Mouse (Mus musculus): ENCODE measurements around the gene Prdm16. TPM values are rescaled to one million over a fixed set of nuclear protein-coding genes. Genes with fewer than 3 reads are reported as not detected.

Gene Prdm16
- polyA plus RNA-seq (2016; fragmentation: Nextera tagmentation; extraction: Ambion mirVana) = 97.9 and 115 TPM in 2 replicates

- peak; percentile 17 for ATAC-seq (ENCODE audit: insufficient number of reproducible peaks, insufficient read depth, low FRiP score, low TSS enrichment, low read depth)
- H3K9me3 ChIP-seq = no peaks in the 10 kb centered on the region
- peaks cover 9% of the 10 kb centered on the region; the same call in 1 of the 2 replicates for H3K36me3 ChIP-seq
- peaks cover 59% of the 10 kb centered on the region for H3K4me1 ChIP-seq (replicated peaks)
- peaks cover 34% of the 10 kb centered on the region; the same call in 1 of the 2 replicates for H3K27me3 ChIP-seq
- H3K4me2 ChIP-seq = peak within 1 kb of the TSS; percentile 82
- H3K9ac ChIP-seq (replicated peaks) = peak within 1 kb of the TSS; percentile 100
- peak within 1 kb of the TSS; percentile 93 for H3K4me3 ChIP-seq (replicated peaks)
- H3K27ac ChIP-seq = peak within 1 kb of the TSS; percentile 100
- under 1% methylated on average over 47 of the region's 47 CpGs for WGBS
Observed at GRCm38 (mm10) chr4:154636721-154637311, at the start of gene Prdm16. Prdm16 (minus strand) TSS chr4:154636873.

- H3K9ac ChIP-seq (replicated peaks) = no peak overlapping the region
- no peak overlapping the region for H3K27ac ChIP-seq
- H3K27me3 ChIP-seq = peaks cover 4% of the 10 kb centered on the region; the same call in 1 of the 2 replicates
- H3K4me2 ChIP-seq = no peak overlapping the region
- peaks cover 4% of the 10 kb centered on the region for H3K4me1 ChIP-seq (replicated peaks)
- no peak overlapping the region for H3K4me3 ChIP-seq (replicated peaks)
- no peaks in the 10 kb centered on the region for H3K9me3 ChIP-seq
- no peak for ATAC-seq (ENCODE audit: insufficient number of reproducible peaks, insufficient read depth, low FRiP score, low TSS enrichment, low read depth)
- WGBS = 84% methylated on average over 5 of the region's 5 CpGs
- H3K36me3 ChIP-seq = no peaks in the 10 kb centered on the region
Observed at GRCm38 (mm10) chr4:154683068-154683752, 46.5 kb upstream of the Prdm16 start.

GRCm38 (mm10) chr4:154682311-154682710 is 45.6 kb upstream of the Prdm16 start:
- 59% methylated on average over 14 of the region's 14 CpGs for WGBS
- H3K9me3 ChIP-seq = no peaks in the 10 kb centered on the region
- no peaks in the 10 kb centered on the region for H3K36me3 ChIP-seq
- no peak overlapping the region for H3K4me2 ChIP-seq
- H3K27me3 ChIP-seq = no peaks in the 10 kb centered on the region
- no peak overlapping the region for H3K27ac ChIP-seq
- H3K4me1 ChIP-seq (replicated peaks) = peaks cover 4% of the 10 kb centered on the region
- no peak overlapping the region for H3K9ac ChIP-seq (replicated peaks)
- no peak for ATAC-seq (ENCODE audit: insufficient number of reproducible peaks, insufficient read depth, low FRiP score, low TSS enrichment, low read depth)
- H3K4me3 ChIP-seq (replicated peaks) = no peak overlapping the region

- no peak overlapping the region for H3K4me3 ChIP-seq (replicated peaks)
- H3K27ac ChIP-seq = peak overlapping the region; percentile 83
- ATAC-seq (ENCODE audit: insufficient number of reproducible peaks, insufficient read depth, low FRiP score, low TSS enrichment, low read depth) = no peak
- 60% methylated on average over 10 of the region's 10 CpGs for WGBS
- H3K36me3 ChIP-seq = no peaks in the 10 kb centered on the region
- no peaks in the 10 kb centered on the region for H3K27me3 ChIP-seq
- H3K9me3 ChIP-seq = no peaks in the 10 kb centered on the region
- H3K4me2 ChIP-seq = no peak overlapping the region
- H3K9ac ChIP-seq (replicated peaks) = no peak overlapping the region
- peaks cover 51% of the 10 kb centered on the region for H3K4me1 ChIP-seq (replicated peaks)
Observed at GRCm38 (mm10) chr4:154675441-154676000, 38.8 kb upstream of the Prdm16 start.

- Histone ChIP-seq H3K4me1 (replicated peaks) (peaks cover 57% of the 10 kb centered on the region), H3K9ac (replicated peaks) (no peak overlapping the region), H3K4me3 (replicated peaks) (no peak overlapping the region), H3K27me3 (no peaks in the 10 kb centered on the region), H3K9me3 (no peaks in the 10 kb centered on the region), H3K4me2 (peak overlapping the region; percentile 43), H3K27ac (peak overlapping the region; percentile 83), H3K36me3 (no peaks in the 10 kb centered on the region)
- WGBS = 25% methylated on average over 15 of the region's 15 CpGs
- ATAC-seq (ENCODE audit: insufficient number of reproducible peaks, insufficient read depth, low FRiP score, low TSS enrichment, low read depth) = no peak
Observed at GRCm38 (mm10) chr4:154674966-154675365, 38.3 kb upstream of the Prdm16 start.

- H3K9me3 ChIP-seq = no peaks in the 10 kb centered on the region
- H3K27ac ChIP-seq = peak overlapping the region; percentile 83
- WGBS = 5% methylated on average over 12 of the region's 12 CpGs
- H3K27me3 ChIP-seq = no peaks in the 10 kb centered on the region
- H3K9ac ChIP-seq (replicated peaks) = no peak overlapping the region
- H3K4me2 ChIP-seq = peak overlapping the region; percentile 43
- ATAC-seq (ENCODE audit: insufficient number of reproducible peaks, insufficient read depth, low FRiP score, low TSS enrichment, low read depth) = no peak
- peaks cover 61% of the 10 kb centered on the region for H3K4me1 ChIP-seq (replicated peaks)
- no peaks in the 10 kb centered on the region for H3K36me3 ChIP-seq
- no peak overlapping the region for H3K4me3 ChIP-seq (replicated peaks)
Observed at GRCm38 (mm10) chr4:154674541-154674940, 37.9 kb upstream of the Prdm16 start.

- no peak overlapping the region for H3K4me3 ChIP-seq (replicated peaks)
- no peaks in the 10 kb centered on the region for H3K36me3 ChIP-seq
- 57% methylated on average over 4 of the region's 4 CpGs for WGBS
- no peaks in the 10 kb centered on the region for H3K27me3 ChIP-seq
- ATAC-seq (ENCODE audit: insufficient number of reproducible peaks, insufficient read depth, low FRiP score, low TSS enrichment, low read depth) = no peak
- peak overlapping the region; percentile 43; the same call in 1 of the 2 replicates for H3K4me2 ChIP-seq
- peak overlapping the region; percentile 83; the same call in 1 of the 2 replicates for H3K27ac ChIP-seq
- no peaks in the 10 kb centered on the region for H3K9me3 ChIP-seq
- peaks cover 66% of the 10 kb centered on the region for H3K4me1 ChIP-seq (replicated peaks)
- no peak overlapping the region for H3K9ac ChIP-seq (replicated peaks)
Observed at GRCm38 (mm10) chr4:154673986-154674385, 37.3 kb upstream of the Prdm16 start.

- 0 out of 2 replicates have a peak, but pooled peaks have one; percentile 16 for ATAC-seq (ENCODE audit: insufficient number of reproducible peaks, insufficient read depth, low FRiP score, low TSS enrichment, low read depth)
- 8% methylated on average over 1 of the region's 1 CpGs for WGBS
Observed at GRCm38 (mm10) chr4:154672027-154672426, 35.4 kb upstream of the Prdm16 start.

GRCm38 (mm10) chr4:154671232-154671912 is 34.7 kb upstream of the Prdm16 start:
- H3K9me3 ChIP-seq = no peaks in the 10 kb centered on the region
- H3K4me3 ChIP-seq (replicated peaks) = no peak overlapping the region
- ATAC-seq (ENCODE audit: insufficient number of reproducible peaks, insufficient read depth, low FRiP score, low TSS enrichment, low read depth) = 0 out of 2 replicates have a peak, but pooled peaks have one; percentile 62
- H3K4me2 ChIP-seq = 0 out of 2 replicates have a peak overlapping the region, but pooled peaks have one; percentile 19
- 13% methylated on average over 8 of the region's 8 CpGs for WGBS
- H3K36me3 ChIP-seq = no peaks in the 10 kb centered on the region
- no peak overlapping the region for H3K9ac ChIP-seq (replicated peaks)
- peak overlapping the region; percentile 90 for H3K27ac ChIP-seq
- peaks cover 67% of the 10 kb centered on the region for H3K4me1 ChIP-seq (replicated peaks)
- peaks cover 12% of the 10 kb centered on the region; the same call in 1 of the 2 replicates for H3K27me3 ChIP-seq

More at GRCm38 (mm10) chr4:154672027-154672426, 35.4 kb upstream of the Prdm16 start:
- Histone ChIP-seq H3K36me3 (no peaks in the 10 kb centered on the region), H3K9me3 (no peaks in the 10 kb centered on the region), H3K9ac (replicated peaks) (no peak overlapping the region), H3K4me1 (replicated peaks) (peaks cover 67% of the 10 kb centered on the region), H3K4me2 (peak overlapping the region; percentile 19; the same call in 1 of the 2 replicates), H3K27ac (peak overlapping the region; percentile 90), H3K4me3 (replicated peaks) (no peak overlapping the region), H3K27me3 (peaks cover 6% of the 10 kb centered on the region; the same call in 1 of the 2 replicates)

GRCm38 (mm10) chr4:154667767-154668166 is 31.1 kb upstream of the Prdm16 start, which contains the start of gene Actrt2:
Actrt2 (minus strand) TSS chr4:154667867.
- H3K4me1 ChIP-seq (replicated peaks) = peaks cover 64% of the 10 kb centered on the region
- no peaks in the 10 kb centered on the region for H3K36me3 ChIP-seq
- H3K9me3 ChIP-seq = no peaks in the 10 kb centered on the region
- H3K4me3 ChIP-seq (replicated peaks) = no peak within 1 kb of the TSS
- peaks cover 25% of the 10 kb centered on the region for H3K27me3 ChIP-seq
- 75% methylated on average over 2 of the region's 2 CpGs for WGBS
- no peak for ATAC-seq (ENCODE audit: insufficient number of reproducible peaks, insufficient read depth, low FRiP score, low TSS enrichment, low read depth)
- no peak within 1 kb of the TSS for H3K9ac ChIP-seq (replicated peaks)
- H3K4me2 ChIP-seq = no peak within 1 kb of the TSS
- no peak within 1 kb of the TSS for H3K27ac ChIP-seq
